Mouse (Mus musculus): ENCODE results near the gene Dbnl. TPM values are rescaled to one million over a fixed set of nuclear protein-coding genes. Genes with fewer than 3 reads are reported as not detected.

Gene Dbnl
- 71.0 TPM for polyA plus RNA-seq (2012; fragmentation: generic; extraction: Trizol)

DNA sequence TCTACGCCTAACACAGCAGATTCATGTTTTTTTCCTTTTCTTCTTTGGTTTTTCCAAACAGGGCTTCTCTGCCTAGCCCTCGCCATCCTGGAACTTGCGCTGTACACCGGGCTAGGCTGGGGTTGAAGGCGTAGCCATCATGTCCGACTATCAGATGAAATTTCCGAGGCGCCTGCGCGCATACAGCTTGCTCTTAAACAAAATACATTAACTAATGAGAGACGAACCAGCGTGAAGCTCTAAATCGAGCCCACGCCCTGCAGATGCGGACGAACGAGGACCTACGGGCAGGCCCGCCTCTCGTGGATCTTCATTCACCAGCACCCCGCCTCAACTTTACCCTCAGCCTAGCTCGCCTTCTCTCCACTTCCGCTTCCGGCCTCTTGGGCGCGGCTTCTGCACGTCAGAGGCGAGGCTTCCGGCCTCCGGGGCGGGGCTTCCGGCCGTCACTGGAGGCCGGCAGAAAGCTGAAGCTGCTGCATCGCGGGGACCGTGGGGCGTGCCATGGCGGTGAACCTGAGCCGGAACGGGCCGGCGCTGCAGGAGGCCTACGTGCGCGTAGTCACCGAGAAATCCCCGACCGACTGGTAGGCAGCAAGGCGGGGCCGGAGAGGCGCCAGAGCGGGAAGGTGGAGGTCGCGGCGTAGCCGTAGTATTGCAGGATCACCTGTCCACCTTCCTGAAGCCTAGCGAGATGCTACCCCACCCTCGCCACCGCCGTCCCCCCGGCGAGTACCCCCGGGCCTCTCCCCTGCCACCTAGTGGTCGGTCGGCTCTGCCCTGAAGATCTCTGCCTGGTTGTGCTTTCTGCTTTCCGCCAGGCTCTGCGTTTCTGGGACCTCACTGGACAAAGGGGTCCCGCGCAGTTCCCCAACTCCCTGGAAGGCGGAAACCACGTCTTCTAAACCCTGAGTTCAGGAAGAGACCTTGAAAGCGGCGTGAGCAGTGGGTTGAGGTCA, at the start of gene Dbnl:
Gene Dbnl, plus strand, starts transcription at position 433 of the 959 bp plus-strand sequence.
- Histone ChIP-seq H3K4me3 (peak within 1 kb of the TSS; percentile 97), H3K4me2 (ENCODE audit: low read depth) (peak within 1 kb of the TSS; percentile 99)
- TF ChIP-seq POLR2AphosphoS2 (IDR thresholded peaks at IDR 0.05; ENCODE audit: insufficient read length, low read depth) (peak; percentile 96), MAX (IDR thresholded peaks at IDR 0.05; ENCODE audit: low read depth) (no peak), REST (IDR thresholded peaks at IDR 0.05; ENCODE audit: insufficient read depth, insufficient read length) (no peak), MYOG (IDR thresholded peaks at IDR 0.05; ENCODE audit: control insufficient read depth in 1 of 3, insufficient read depth in 1 of 3, insufficient read length in 2 of 3, low read depth in 2 of 3) (peak in 1 of 3 experiments; percentile 12), USF1 (IDR thresholded peaks at IDR 0.05; ENCODE audit: low read depth) (no peak), SRF (IDR thresholded peaks at IDR 0.05; ENCODE audit: control insufficient read depth, insufficient read length, low read depth) (peak; percentile 49), E2F4 (IDR thresholded peaks at IDR 0.05; ENCODE audit: insufficient read depth) (no peak), CEBPB (IDR thresholded peaks at IDR 0.05; ENCODE audit: insufficient read depth, poor library complexity, severe bottlenecking) (no peak), MYOD1 (IDR thresholded peaks at IDR 0.05; ENCODE audit: control insufficient read depth in 1 of 3, insufficient read length in 2 of 3, low read depth in 2 of 3) (peak in 1 of 3 experiments; percentile 26), TCF12 (IDR thresholded peaks at IDR 0.05; ENCODE audit: insufficient read depth, poor library complexity, severe bottlenecking) (no peak), TCF3 (IDR thresholded peaks at IDR 0.05; ENCODE audit: insufficient read length, low read depth) (no peak), POLR2A (IDR thresholded peaks at IDR 0.05; ENCODE audit: insufficient read length, low read depth) (peak; percentile 94)

DNA sequence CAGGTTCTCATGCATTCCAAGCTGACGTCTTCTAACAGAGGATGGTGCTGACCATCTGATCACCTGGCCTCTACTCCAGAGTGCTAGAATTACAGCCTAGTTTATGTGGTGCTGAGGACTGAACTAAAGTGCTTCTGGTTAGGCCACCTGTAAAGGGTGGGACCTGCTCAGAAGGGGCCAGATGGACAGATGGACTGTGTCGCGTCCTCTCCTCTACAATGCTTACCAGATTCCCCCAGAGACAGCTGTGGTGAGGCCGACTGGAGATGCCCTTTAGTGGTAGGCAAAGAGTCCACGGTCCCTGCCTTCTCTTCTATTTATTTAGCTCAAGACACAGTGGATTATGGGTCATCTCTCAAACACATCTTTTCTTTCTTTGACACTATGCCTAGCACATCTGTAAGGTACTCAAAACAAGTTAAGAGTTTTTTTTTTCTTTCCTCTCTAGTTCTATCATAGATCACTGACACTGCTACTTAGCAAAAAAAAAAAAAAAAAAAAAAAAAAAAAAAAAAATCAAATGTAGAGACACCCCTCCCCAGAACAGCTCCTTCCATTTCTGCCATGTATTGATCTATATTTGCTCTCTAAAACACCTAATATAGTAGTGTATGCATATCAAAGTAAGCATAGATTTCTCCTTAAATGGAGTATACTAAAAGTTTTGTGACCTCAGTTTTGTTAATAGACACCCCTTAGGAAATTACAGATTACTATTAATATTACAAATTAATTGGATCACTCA, 49.2 kb upstream of the Dbnl start:
- H3K36me3 ChIP-seq (ENCODE audit: control insufficient read depth, insufficient read depth): no peaks in the 10 kb centered on the region
- H3K4me2 ChIP-seq (ENCODE audit: low read depth): peak overlapping the region; percentile 42
- TF ChIP-seq MYOG (IDR thresholded peaks at IDR 0.05; ENCODE audit: control insufficient read depth in 1 of 3, insufficient read depth in 1 of 3, insufficient read length in 2 of 3, low read depth in 2 of 3): peak in 1 of 3 experiments; percentile 54
- no peak for TF ChIP-seq POLR2AphosphoS2 (IDR thresholded peaks at IDR 0.05; ENCODE audit: insufficient read length, low read depth)
- TF ChIP-seq MYOD1 (IDR thresholded peaks at IDR 0.05; ENCODE audit: control insufficient read depth in 1 of 3, insufficient read length in 2 of 3, low read depth in 2 of 3): peak in 2 of 3 experiments; percentile 19 to 41
- peak overlapping the region; percentile 44 for H3K4me3 ChIP-seq
- H3ac ChIP-seq (ENCODE audit: control insufficient read depth, insufficient read length): no peak overlapping the region
- H3K27me3 ChIP-seq (ENCODE audit: control insufficient read depth, insufficient read depth, insufficient read length): no peaks in the 10 kb centered on the region
- H3K79me2 ChIP-seq (ENCODE audit: control insufficient read depth, insufficient read depth): peaks cover 76% of the 10 kb centered on the region

More for the DNA sequence above, at the start of gene Dbnl:
- Histone ChIP-seq H3K27me3 (ENCODE audit: control insufficient read depth, insufficient read depth, insufficient read length) (no peaks in the 10 kb centered on the region), H3K36me3 (ENCODE audit: control insufficient read depth, insufficient read depth) (no peaks in the 10 kb centered on the region), H3K79me2 (ENCODE audit: control insufficient read depth, insufficient read depth) (peaks cover 13% of the 10 kb centered on the region), H3ac (ENCODE audit: control insufficient read depth, insufficient read length) (peak within 1 kb of the TSS; percentile 30)

DNA sequence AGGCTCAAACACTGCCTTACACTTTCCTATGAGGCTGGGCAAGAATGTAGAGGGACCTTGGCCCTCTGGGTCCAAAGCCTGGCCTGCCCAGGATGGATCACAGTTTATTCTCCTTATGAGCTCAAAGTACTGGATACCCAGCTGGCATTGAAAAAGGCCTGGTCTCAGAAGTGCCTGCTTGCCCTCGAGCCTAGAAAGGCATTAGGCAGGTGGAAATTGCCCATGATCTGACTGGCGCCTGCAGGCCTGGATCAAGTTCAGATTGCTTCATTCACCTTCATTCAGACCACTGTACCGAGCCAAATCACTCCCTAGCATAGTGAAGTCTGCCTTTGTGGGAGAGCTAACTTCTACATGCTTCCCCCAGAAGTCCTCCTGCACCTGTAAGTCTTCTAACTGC, 48.4 kb upstream of the Dbnl start:
- Histone ChIP-seq H3K4me2 (ENCODE audit: low read depth) (peak overlapping the region; percentile 86), H3K36me3 (ENCODE audit: control insufficient read depth, insufficient read depth) (no peaks in the 10 kb centered on the region), H3K4me3 (peak overlapping the region; percentile 44), H3ac (ENCODE audit: control insufficient read depth, insufficient read length) (no peak overlapping the region), H3K27me3 (ENCODE audit: control insufficient read depth, insufficient read depth, insufficient read length) (no peaks in the 10 kb centered on the region), H3K79me2 (ENCODE audit: control insufficient read depth, insufficient read depth) (peaks cover 69% of the 10 kb centered on the region)
- TF ChIP-seq CEBPB (IDR thresholded peaks at IDR 0.05; ENCODE audit: insufficient read depth, poor library complexity, severe bottlenecking) (no peak), USF1 (IDR thresholded peaks at IDR 0.05; ENCODE audit: low read depth) (no peak), POLR2A (IDR thresholded peaks at IDR 0.05; ENCODE audit: insufficient read length, low read depth) (no peak), POLR2AphosphoS2 (IDR thresholded peaks at IDR 0.05; ENCODE audit: insufficient read length, low read depth) (no peak), MAX (IDR thresholded peaks at IDR 0.05; ENCODE audit: low read depth) (no peak), TCF12 (IDR thresholded peaks at IDR 0.05; ENCODE audit: insufficient read depth, poor library complexity, severe bottlenecking) (no peak), MYOG (IDR thresholded peaks at IDR 0.05; ENCODE audit: control insufficient read depth in 1 of 3, insufficient read depth in 1 of 3, insufficient read length in 2 of 3, low read depth in 2 of 3) (no peak), REST (IDR thresholded peaks at IDR 0.05; ENCODE audit: insufficient read depth, insufficient read length) (no peak), SRF (IDR thresholded peaks at IDR 0.05; ENCODE audit: control insufficient read depth, insufficient read length, low read depth) (no peak), E2F4 (IDR thresholded peaks at IDR 0.05; ENCODE audit: insufficient read depth) (no peak), TCF3 (IDR thresholded peaks at IDR 0.05; ENCODE audit: insufficient read length, low read depth) (no peak), MYOD1 (IDR thresholded peaks at IDR 0.05; ENCODE audit: control insufficient read depth in 1 of 3, insufficient read length in 2 of 3, low read depth in 2 of 3) (no peak)

DNA sequence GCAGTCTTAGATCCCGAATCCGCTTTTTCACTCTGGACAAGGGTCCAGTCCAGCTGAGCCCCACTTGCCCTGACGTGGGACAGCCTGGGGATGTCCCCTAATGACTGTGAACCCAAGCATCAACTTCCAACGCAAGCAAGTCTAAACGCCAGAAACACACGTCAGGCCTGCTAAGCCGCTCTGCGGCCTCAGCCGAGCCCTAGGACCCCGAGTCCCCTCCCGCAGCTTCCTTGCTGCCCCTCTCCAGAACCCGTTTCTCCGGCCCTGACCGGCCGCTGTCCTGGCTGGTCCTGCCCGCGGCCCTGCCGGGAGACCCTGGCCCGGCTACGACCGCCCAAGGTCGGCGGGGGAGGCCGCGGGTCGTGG, 47.7 kb upstream of the Dbnl start:
- TF ChIP-seq MYOD1 (IDR thresholded peaks at IDR 0.05; ENCODE audit: control insufficient read depth in 1 of 3, insufficient read length in 2 of 3, low read depth in 2 of 3): no peak
- TF ChIP-seq TCF12 (IDR thresholded peaks at IDR 0.05; ENCODE audit: insufficient read depth, poor library complexity, severe bottlenecking): no peak
- TF ChIP-seq USF1 (IDR thresholded peaks at IDR 0.05; ENCODE audit: low read depth): no peak
- Histone ChIP-seq H3K4me3 (peak overlapping the region; percentile 44), H3K4me2 (ENCODE audit: low read depth) (peak overlapping the region; percentile 86), H3ac (ENCODE audit: control insufficient read depth, insufficient read length) (peak overlapping the region; percentile 78), H3K27me3 (ENCODE audit: control insufficient read depth, insufficient read depth, insufficient read length) (no peaks in the 10 kb centered on the region), H3K36me3 (ENCODE audit: control insufficient read depth, insufficient read depth) (no peaks in the 10 kb centered on the region), H3K79me2 (ENCODE audit: control insufficient read depth, insufficient read depth) (peaks cover 62% of the 10 kb centered on the region)

All from myocyte (in vitro differentiated cells).